Mouse (Mus musculus): ENCODE measurements around the gene Trmt112. TPM values are rescaled to one million over a fixed set of nuclear protein-coding genes. Genes with fewer than 3 reads are reported as not detected.

Gene Trmt112
- polyA plus RNA-seq, 2 experiments, result 163 to 164 TPM

DNA sequence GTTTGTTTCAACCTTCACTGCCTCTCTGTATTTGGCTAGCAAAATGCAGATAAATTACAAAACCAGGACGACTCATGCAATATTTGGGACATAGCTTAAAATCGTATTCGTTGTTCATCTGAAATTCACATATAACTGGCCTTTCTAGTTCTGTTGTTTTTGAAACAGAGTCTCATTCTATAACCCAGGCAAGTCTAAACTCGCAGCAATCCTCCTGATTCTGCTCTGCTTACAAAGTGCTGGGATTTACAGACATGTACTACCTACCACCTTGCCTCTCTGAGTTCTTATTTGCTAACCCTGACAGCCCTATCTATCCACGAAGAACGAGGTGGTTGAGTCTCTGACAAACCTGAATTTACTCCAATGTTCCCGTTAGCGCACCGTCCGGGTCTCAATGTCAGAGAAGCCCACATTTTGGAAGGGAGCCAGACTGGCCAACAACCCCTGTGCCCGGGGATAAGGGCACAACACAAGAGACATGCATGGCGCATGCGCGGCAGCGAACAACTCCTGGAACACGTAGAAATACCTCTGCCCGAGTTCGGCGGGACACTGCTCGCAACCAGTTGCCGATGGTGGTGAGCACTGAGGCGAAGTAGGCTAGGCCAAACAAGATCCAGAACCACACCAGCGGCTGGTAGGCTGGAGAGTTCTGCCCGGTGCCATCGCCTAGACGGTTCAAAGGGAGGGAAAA lies 17.2 kb downstream of the Trmt112 start:
- Histone ChIP-seq H3K36me3 (ENCODE audit: control insufficient read depth, insufficient read depth, low read length) (no peaks in the 10 kb centered on the region), H3K4me2 (replicated peaks; ENCODE audit: low read depth, low read length, severe bottlenecking) (peak overlapping the region; percentile 41), H3K9me3 (ENCODE audit: control insufficient read depth, low read length) (no peaks in the 10 kb centered on the region), H3K4me3 (replicated peaks; ENCODE audit: low read length) (peak overlapping the region; percentile 22), H3K4me1 (ENCODE audit: control insufficient read depth, insufficient read depth, low read length) (0 out of 2 replicates have a peak, but pooled peaks cover 7% of the 10 kb centered on the region), H3K27ac (replicated peaks; ENCODE audit: low read depth, low read length) (no peak overlapping the region), H3K9ac (ENCODE audit: low read depth, low read length, severe bottlenecking) (0 out of 2 replicates have a peak overlapping the region, but pooled peaks have one; percentile 7), H3K27me3 (ENCODE audit: control insufficient read depth, insufficient read depth, low read length) (peaks cover 82% of the 10 kb centered on the region)
- no peak for TF ChIP-seq POLR2A (IDR thresholded peaks at IDR 0.05; ENCODE audit: borderline replicate concordance, extremely low read depth, insufficient read depth, insufficient read length)
- WGBS, result 14% methylated on average over 26 of the region's 26 CpGs
- DNase-seq (ENCODE audit: low spot score), result peak; percentile 49
- no peak for ATAC-seq (ENCODE audit: low FRiP score, low read depth)

DNA sequence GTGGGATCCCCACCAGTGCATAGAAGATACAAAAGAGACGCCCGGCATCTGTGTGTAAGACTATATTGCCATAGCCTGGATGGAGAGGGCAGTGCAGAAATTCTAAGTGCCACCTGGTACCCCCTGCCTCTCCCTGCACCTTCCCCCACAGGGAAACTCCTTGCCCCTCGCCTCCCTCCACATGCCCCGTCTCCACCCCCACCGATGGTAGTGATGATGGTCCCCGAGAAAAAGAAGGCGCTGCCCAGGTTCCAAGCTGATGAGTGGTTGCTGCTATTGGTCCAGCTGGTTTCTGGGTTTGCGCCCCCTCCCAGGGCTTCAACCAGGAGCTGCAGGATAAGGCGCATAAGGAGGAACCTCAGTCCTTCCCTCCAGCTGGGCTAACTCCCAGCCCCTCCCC lies 18.6 kb downstream of the Trmt112 start:
- no peaks in the 10 kb centered on the region for H3K36me3 ChIP-seq (ENCODE audit: control insufficient read depth, insufficient read depth, low read length)
- peak overlapping the region; percentile 8; the same call in 1 of the 2 replicates for H3K4me3 ChIP-seq (replicated peaks; ENCODE audit: low read length)
- H3K27ac ChIP-seq (replicated peaks; ENCODE audit: low read depth, low read length), result no peak overlapping the region
- H3K4me1 ChIP-seq (ENCODE audit: control insufficient read depth, insufficient read depth, low read length), result 0 out of 2 replicates have a peak, but pooled peaks cover 7% of the 10 kb centered on the region
- no peak overlapping the region for H3K9ac ChIP-seq (ENCODE audit: low read depth, low read length, severe bottlenecking)
- 16% methylated on average over 9 of the region's 9 CpGs for WGBS
- no peak for TF ChIP-seq POLR2A (IDR thresholded peaks at IDR 0.05; ENCODE audit: borderline replicate concordance, extremely low read depth, insufficient read depth, insufficient read length)
- H3K4me2 ChIP-seq (replicated peaks; ENCODE audit: low read depth, low read length, severe bottlenecking), result no peak overlapping the region
- H3K9me3 ChIP-seq (ENCODE audit: control insufficient read depth, low read length), result no peaks in the 10 kb centered on the region
- ATAC-seq (ENCODE audit: low FRiP score, low read depth), result no peak
- no peak for DNase-seq (ENCODE audit: low spot score)
- peaks cover 92% of the 10 kb centered on the region for H3K27me3 ChIP-seq (ENCODE audit: control insufficient read depth, insufficient read depth, low read length)

DNA sequence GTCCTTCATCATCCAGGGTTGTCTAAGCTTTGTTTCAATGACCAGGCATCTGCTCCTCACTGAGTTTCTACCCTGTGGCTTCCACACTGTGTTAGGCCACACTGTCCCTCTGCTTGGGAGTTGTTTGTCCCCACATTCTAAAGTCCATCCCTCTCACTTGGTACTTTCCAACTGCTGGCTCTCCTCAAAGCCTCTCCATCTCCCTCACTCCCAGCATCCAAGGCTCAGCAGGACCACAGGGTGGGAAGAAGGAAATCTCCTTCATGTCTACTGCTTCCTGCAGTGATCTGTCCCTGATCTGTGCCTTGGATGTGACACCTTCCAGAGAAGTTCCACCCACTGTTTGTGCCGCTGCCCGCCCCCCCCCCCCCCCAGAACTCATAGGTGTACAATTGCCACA lies 21.5 kb downstream of the Trmt112 start:
- H3K36me3 ChIP-seq (ENCODE audit: control insufficient read depth, insufficient read depth, low read length), result no peaks in the 10 kb centered on the region
- DNase-seq (ENCODE audit: low spot score) (no peak), ATAC-seq (ENCODE audit: low FRiP score, low read depth) (no peak)
- no peak overlapping the region for H3K9ac ChIP-seq (ENCODE audit: low read depth, low read length, severe bottlenecking)
- no peaks in the 10 kb centered on the region for H3K9me3 ChIP-seq (ENCODE audit: control insufficient read depth, low read length)
- peaks cover 9% of the 10 kb centered on the region; the same call in 1 of the 2 replicates for H3K4me1 ChIP-seq (ENCODE audit: control insufficient read depth, insufficient read depth, low read length)
- no peak overlapping the region for H3K4me3 ChIP-seq (replicated peaks; ENCODE audit: low read length)
- no peak overlapping the region for H3K4me2 ChIP-seq (replicated peaks; ENCODE audit: low read depth, low read length, severe bottlenecking)
- TF ChIP-seq POLR2A (IDR thresholded peaks at IDR 0.05; ENCODE audit: borderline replicate concordance, extremely low read depth, insufficient read depth, insufficient read length), result no peak
- no peak overlapping the region for H3K27ac ChIP-seq (replicated peaks; ENCODE audit: low read depth, low read length)
- H3K27me3 ChIP-seq (ENCODE audit: control insufficient read depth, insufficient read depth, low read length), result peaks cover 92% of the 10 kb centered on the region
- WGBS, result no CpG with 5 or more reads among the region's 2 CpGs

DNA sequence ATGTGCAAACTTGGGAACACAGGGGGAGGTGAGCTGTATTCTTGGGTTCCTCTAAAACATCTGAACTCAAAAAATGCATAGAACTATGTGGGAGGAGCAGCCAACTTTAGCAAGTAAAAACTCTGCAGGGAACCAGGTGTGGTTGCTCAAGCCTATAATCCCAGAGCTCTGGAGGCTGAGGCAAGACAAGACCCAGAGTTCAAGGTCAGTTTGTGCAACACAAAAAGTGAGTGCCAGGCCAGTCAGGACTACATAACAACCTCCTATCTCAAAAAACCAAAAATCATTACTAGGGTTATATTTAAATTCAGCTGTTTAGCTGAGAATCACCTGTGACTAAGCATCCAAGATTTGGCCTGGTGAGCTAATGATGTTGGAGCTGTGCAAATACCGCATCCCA lies 22.5 kb downstream of the Trmt112 start:
- Histone ChIP-seq H3K36me3 (ENCODE audit: control insufficient read depth, insufficient read depth, low read length) (no peaks in the 10 kb centered on the region), H3K4me3 (replicated peaks; ENCODE audit: low read length) (no peak overlapping the region), H3K4me1 (ENCODE audit: control insufficient read depth, insufficient read depth, low read length) (peaks cover 9% of the 10 kb centered on the region; the same call in 1 of the 2 replicates), H3K9me3 (ENCODE audit: control insufficient read depth, low read length) (no peaks in the 10 kb centered on the region), H3K27ac (replicated peaks; ENCODE audit: low read depth, low read length) (no peak overlapping the region), H3K9ac (ENCODE audit: low read depth, low read length, severe bottlenecking) (no peak overlapping the region), H3K27me3 (ENCODE audit: control insufficient read depth, insufficient read depth, low read length) (peaks cover 85% of the 10 kb centered on the region), H3K4me2 (replicated peaks; ENCODE audit: low read depth, low read length, severe bottlenecking) (no peak overlapping the region)
- no peak for TF ChIP-seq POLR2A (IDR thresholded peaks at IDR 0.05; ENCODE audit: borderline replicate concordance, extremely low read depth, insufficient read depth, insufficient read length)
- WGBS, result 74% methylated on average over 1 of the region's 1 CpGs
- ATAC-seq (ENCODE audit: low FRiP score, low read depth) (no peak), DNase-seq (ENCODE audit: low spot score) (no peak)

DNA sequence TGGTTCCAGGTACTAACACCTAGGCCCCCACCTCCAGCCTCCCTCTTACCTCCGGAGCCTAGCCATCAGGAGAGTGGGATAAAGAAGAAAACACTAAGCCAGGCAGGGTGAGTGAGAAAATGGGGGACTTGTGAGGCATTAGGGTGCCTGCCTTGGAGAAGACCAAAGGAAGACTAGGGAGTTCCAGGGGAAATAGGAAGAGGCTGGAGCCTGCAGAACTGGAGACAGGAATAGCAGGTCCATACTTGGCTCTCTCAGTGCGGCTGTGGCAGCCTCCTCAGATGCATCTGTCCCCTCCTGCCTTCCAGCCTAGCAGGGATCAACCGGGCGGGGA lies 23.6 kb downstream of the Trmt112 start:
- no peak for TF ChIP-seq POLR2A (IDR thresholded peaks at IDR 0.05; ENCODE audit: borderline replicate concordance, extremely low read depth, insufficient read depth, insufficient read length)
- peaks cover 74% of the 10 kb centered on the region for H3K27me3 ChIP-seq (ENCODE audit: control insufficient read depth, insufficient read depth, low read length)
- peak overlapping the region; percentile 49; the same call in 1 of the 2 replicates for H3K9ac ChIP-seq (ENCODE audit: low read depth, low read length, severe bottlenecking)
- 19% methylated on average over 4 of the region's 4 CpGs for WGBS
- H3K27ac ChIP-seq (replicated peaks; ENCODE audit: low read depth, low read length), result no peak overlapping the region
- H3K4me1 ChIP-seq (ENCODE audit: control insufficient read depth, insufficient read depth, low read length), result peaks cover 9% of the 10 kb centered on the region; the same call in 1 of the 2 replicates
- no peaks in the 10 kb centered on the region for H3K36me3 ChIP-seq (ENCODE audit: control insufficient read depth, insufficient read depth, low read length)
- H3K4me2 ChIP-seq (replicated peaks; ENCODE audit: low read depth, low read length, severe bottlenecking), result peak overlapping the region; percentile 71
- DNase-seq (ENCODE audit: low spot score), result no peak
- H3K9me3 ChIP-seq (ENCODE audit: control insufficient read depth, low read length), result no peaks in the 10 kb centered on the region
- ATAC-seq (ENCODE audit: low FRiP score, low read depth), result no peak
- H3K4me3 ChIP-seq (replicated peaks; ENCODE audit: low read length), result peak overlapping the region; percentile 42

Measured in limb, embryonic 14.5 days (tissue).